Mouse (Mus musculus) heart, postnatal 0 days (tissue): Measurements from ENCODE around the gene Mfn1.

Experiments
- CTCF ChIP-seq: IDR thresholded peaks from 2 replicates; pipeline ENCODE4 v1.5.1; 2016; ENCODE audit warnings: antibody characterized with exemption, control low read depth, low read depth
- EP300 ChIP-seq: IDR thresholded peaks from 2 replicates; pipeline ENCODE4 v1.6.1; 2016; ENCODE audit warnings: antibody characterized with exemption, low read depth

- TF ChIP-seq CTCF (peak; percentile 69), EP300 (no peak)
Observed at GRCm38 (mm10) chr3:32510375-32511190, 18.7 kb upstream of the Mfn1 start.
